Mouse (Mus musculus): Measurements from ENCODE around the gene Sim1. TPM values are rescaled to one million over a fixed set of nuclear protein-coding genes. Genes with fewer than 3 reads are reported as not detected.

The Sim1 gene
- polyA plus RNA-seq, 1 experiment from 2014 or later = not detected

DNA sequence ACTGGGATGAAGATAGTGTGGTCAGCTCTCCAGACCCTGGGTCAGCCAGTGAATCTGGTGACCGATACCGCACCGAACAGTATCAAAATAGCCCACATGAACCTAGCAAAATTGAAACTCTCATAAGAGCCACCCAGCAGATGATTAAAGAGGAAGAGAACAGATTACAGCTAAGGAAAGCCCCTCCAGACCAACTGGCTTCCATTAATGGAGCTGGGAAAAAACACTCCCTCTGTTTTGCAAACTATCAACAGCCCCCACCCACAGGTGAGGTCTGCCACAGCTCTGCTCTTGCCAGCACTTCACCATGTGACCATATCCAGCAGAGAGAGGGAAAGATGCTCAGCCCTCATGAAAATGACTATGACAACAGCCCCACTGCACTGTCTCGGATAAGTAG lies 89.1 kb downstream of the Sim1 start:
- Histone ChIP-seq H3K36me3 (replicated peaks) (no peaks in the 10 kb centered on the region), H3K4me2 (no peak overlapping the region), H3K9ac (no peak overlapping the region), H3K9me3 (replicated peaks) (no peaks in the 10 kb centered on the region), H3K4me3 (replicated peaks) (no peak overlapping the region), H3K27me3 (no peaks in the 10 kb centered on the region), H3K4me1 (replicated peaks) (no peaks in the 10 kb centered on the region), H3K27ac (replicated peaks) (no peak overlapping the region)
- no peak for ATAC-seq (ENCODE audit: insufficient read depth)
- WGBS (ENCODE audit: insufficient replicate concordance) = 77% methylated on average over 4 of the region's 4 CpGs

DNA sequence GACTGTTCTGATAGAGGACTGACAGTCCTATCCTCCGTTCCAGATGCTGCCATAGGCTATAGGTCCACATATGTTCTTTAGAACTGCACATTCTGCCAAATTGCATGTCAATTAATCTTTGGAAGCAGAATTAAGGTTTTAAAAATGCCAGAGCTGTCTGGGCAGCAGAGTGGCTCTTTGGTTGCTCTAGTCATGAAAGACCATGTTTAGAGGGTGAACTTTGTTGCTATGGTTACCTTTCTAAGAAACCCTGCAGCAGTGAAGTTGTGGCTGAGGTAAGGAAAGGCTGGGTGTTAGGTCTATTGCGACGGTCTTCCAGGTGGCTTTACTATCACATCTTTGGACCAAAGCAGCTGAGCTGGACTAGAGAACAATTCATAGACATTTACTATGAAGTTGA lies 113.2 kb downstream of the Sim1 start:
- H3K9me3 ChIP-seq (replicated peaks) = no peaks in the 10 kb centered on the region
- no peaks in the 10 kb centered on the region for H3K4me1 ChIP-seq (replicated peaks)
- H3K4me2 ChIP-seq = no peak overlapping the region
- H3K9ac ChIP-seq = no peak overlapping the region
- no peak for ATAC-seq (ENCODE audit: insufficient read depth)
- H3K27me3 ChIP-seq = no peaks in the 10 kb centered on the region
- H3K4me3 ChIP-seq (replicated peaks) = no peak overlapping the region
- no peak overlapping the region for H3K27ac ChIP-seq (replicated peaks)
- WGBS (ENCODE audit: insufficient replicate concordance) = 58% methylated on average over 3 of the region's 3 CpGs
- H3K36me3 ChIP-seq (replicated peaks) = no peaks in the 10 kb centered on the region

DNA sequence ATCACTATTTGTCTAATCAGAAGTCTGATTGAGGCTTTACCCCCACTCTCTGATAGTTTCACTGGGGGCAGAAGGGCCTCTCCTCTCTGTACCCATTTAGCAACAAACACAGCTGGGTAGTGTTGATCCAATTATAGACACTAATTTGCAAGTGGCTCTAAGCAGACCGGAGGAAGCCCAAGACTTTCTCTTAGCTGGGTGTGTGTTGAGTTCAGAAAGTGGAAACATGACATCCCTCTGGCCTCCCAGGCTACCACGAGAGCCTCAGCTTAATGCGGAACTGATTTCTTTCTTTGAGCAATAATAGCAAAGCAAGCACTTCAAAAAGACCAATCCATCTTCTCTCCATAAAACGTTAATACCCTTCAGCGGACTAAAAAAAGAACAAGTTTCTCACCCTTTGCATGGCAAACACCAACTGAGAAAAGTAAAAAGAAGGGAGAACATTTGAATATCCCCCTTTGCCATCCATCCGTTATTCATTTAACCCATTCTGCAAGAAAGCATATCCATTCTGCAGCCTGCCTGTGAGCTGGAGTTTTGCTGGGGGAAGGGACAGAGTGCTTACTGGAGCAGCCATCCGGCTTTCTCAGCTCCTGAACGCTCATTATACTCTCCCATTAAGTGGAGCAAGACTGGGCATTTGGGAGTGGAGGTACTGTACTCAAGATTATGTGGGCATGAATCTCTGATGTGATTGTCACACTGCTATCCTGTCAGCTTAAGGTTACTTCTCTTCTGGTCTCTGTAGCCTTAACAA lies 117.0 kb downstream of the Sim1 start:
- Histone ChIP-seq H3K4me1 (replicated peaks) (no peaks in the 10 kb centered on the region), H3K27me3 (no peaks in the 10 kb centered on the region), H3K4me3 (replicated peaks) (no peak overlapping the region), H3K36me3 (replicated peaks) (no peaks in the 10 kb centered on the region), H3K4me2 (no peak overlapping the region), H3K9me3 (replicated peaks) (no peaks in the 10 kb centered on the region), H3K27ac (replicated peaks) (no peak overlapping the region), H3K9ac (no peak overlapping the region)
- WGBS (ENCODE audit: insufficient replicate concordance) = 32% methylated on average over 8 of the region's 8 CpGs
- no peak for ATAC-seq (ENCODE audit: insufficient read depth)

DNA sequence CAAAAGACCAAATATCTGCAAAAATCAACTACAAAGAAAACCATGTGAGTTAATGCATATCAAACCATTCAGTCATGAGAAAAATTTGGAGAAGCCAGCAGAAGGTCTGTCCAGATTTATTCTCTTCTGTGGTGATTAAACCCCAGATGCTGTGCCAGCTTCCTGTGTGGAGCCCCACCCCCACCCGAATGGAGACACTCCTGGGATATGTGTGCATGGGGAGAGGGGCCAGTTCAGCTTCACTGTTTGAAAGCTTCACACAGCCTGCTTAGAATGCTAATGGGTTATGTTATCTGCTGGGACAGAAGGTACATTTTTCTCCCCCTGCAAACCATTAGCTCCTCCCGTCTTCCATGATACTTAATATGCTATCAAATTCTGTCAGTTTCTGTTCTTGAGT lies 120.3 kb downstream of the Sim1 start:
- H3K36me3 ChIP-seq (replicated peaks) = no peaks in the 10 kb centered on the region
- no peaks in the 10 kb centered on the region for H3K27me3 ChIP-seq
- H3K4me3 ChIP-seq (replicated peaks) = no peak overlapping the region
- H3K4me2 ChIP-seq = no peak overlapping the region
- 28% methylated on average over 2 of the region's 2 CpGs for WGBS (ENCODE audit: insufficient replicate concordance)
- no peak overlapping the region for H3K9ac ChIP-seq
- no peak overlapping the region for H3K27ac ChIP-seq (replicated peaks)
- H3K9me3 ChIP-seq (replicated peaks) = no peaks in the 10 kb centered on the region
- ATAC-seq (ENCODE audit: insufficient read depth) = no peak
- no peaks in the 10 kb centered on the region for H3K4me1 ChIP-seq (replicated peaks)

- Histone ChIP-seq H3K9ac (no peak overlapping the region), H3K27me3 (no peaks in the 10 kb centered on the region), H3K36me3 (replicated peaks) (no peaks in the 10 kb centered on the region), H3K4me2 (no peak overlapping the region), H3K4me1 (replicated peaks) (no peaks in the 10 kb centered on the region), H3K27ac (replicated peaks) (no peak overlapping the region), H3K9me3 (replicated peaks) (no peaks in the 10 kb centered on the region), H3K4me3 (replicated peaks) (no peak overlapping the region)
- ATAC-seq (ENCODE audit: insufficient read depth) = no peak
- 57% methylated on average over 1 of the region's 1 CpGs for WGBS (ENCODE audit: insufficient replicate concordance)
These were observed 120.8 kb downstream of the Sim1 start for GRCm38 (mm10) chr10:51015362-51015761.

DNA sequence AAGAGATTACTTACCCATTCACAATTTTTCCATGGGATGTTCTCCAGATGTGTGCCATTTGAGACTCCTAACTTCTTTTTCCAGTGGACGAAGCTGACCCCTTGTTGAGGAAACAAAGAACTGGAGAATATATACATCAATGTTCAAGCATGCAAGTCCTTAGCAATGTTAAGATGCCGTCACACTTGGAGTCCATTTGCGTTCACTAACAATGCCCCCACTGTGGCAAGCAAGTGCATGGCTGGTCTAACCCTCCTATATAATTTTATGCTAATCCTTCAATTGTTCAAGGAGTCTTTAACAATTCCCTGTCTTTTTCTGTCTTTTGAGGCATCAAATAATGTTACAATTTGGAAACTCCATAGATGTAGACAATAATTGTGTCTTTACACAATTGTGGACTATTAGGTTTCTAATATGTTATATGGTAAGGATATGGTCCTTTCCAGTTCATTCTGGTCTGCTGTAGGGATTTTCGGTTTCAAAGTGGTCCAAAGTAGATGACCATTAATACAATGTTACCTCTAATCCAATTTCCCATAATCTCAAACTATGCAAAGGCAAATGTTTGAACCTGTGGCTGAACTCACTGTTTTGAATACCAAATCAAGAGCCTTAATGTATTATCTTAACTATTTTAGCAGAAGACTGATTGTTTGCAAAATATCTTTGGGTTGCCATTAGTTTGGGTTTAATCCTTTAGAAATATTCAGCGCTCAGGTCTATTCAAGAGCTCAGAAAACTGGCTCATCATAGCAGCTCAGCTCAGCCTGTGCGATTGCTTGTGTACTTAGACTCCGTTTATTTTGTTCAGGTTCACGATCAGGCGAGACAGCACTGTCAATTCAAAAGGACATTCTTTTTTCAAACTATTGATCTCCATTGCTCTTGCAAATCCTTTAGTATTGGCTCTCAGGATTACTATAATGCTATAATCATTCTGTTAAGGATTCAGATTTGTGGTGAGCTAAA lies 129.0 kb downstream of the Sim1 start:
- Histone ChIP-seq H3K4me3 (replicated peaks) (no peak overlapping the region), H3K9ac (no peak overlapping the region), H3K27ac (replicated peaks) (no peak overlapping the region), H3K4me1 (replicated peaks) (no peaks in the 10 kb centered on the region), H3K4me2 (no peak overlapping the region), H3K9me3 (replicated peaks) (no peaks in the 10 kb centered on the region), H3K36me3 (replicated peaks) (no peaks in the 10 kb centered on the region), H3K27me3 (no peaks in the 10 kb centered on the region)
- no peak for ATAC-seq (ENCODE audit: insufficient read depth)
- whole genome bisulfite sequencing (ENCODE audit: insufficient replicate concordance) = 56% methylated on average over 9 of the region's 9 CpGs
